Mouse (Mus musculus) heart, adult 8-10 months (tissue): ENCODE measurements around the gene Wdr34. TPM values are rescaled to one million over a fixed set of nuclear protein-coding genes. Genes with fewer than 3 reads are reported as not detected.
A peak's percentile ranks its signal among the peaks of the same experiment; 100 is the strongest.

Experiments used
- DNase-seq: peaks from one replicate; pipeline ENCODE4 v3.0.0; 2022; ENCODE audit warnings: low spot score
- total RNA-seq, 4 experiments: library from RNA; stranded (reverse); gene quantifications; 2 replicates each; pipeline ENCODE4 v1.2.4; 2022

Gene Wdr34
- 1 to 10 TPM; 6.5 to 9.2 (median 7.8) TPM for total RNA-seq

GRCm38 (mm10) chr2:30048699-30049388 lies at the start of gene Wdr34:
TSS of gene Wdr34 (minus strand) at chr2:30048881.
- peak; percentile 97 for DNase-seq

- peak; percentile 38 for DNase-seq
These were observed 47.3 kb upstream of the Wdr34 start for GRCm38 (mm10) chr2:30095882-30096527.

- DNase-seq: no peak
These were observed 45.5 kb upstream of the Wdr34 start for GRCm38 (mm10) chr2:30094208-30094588.

GRCm38 (mm10) chr2:30093471-30094207 lies 45.0 kb upstream of the Wdr34 start, which contains the start of gene Zdhhc12:
TSS of gene Zdhhc12 (minus strand) at chr2:30093648.
- DNase-seq: peak; percentile 89

GRCm38 (mm10) chr2:30092280-30092918 lies 43.7 kb upstream of the Wdr34 start:
- DNase-seq: no peak

GRCm38 (mm10) chr2:30091521-30091920 lies 42.8 kb upstream of the Wdr34 start:
- no peak for DNase-seq

- no peak for DNase-seq
These were observed 38.6 kb upstream of the Wdr34 start for GRCm38 (mm10) chr2:30087310-30087709.

- no peak for DNase-seq
These were observed 36.0 kb upstream of the Wdr34 start for GRCm38 (mm10) chr2:30084632-30085031.

- DNase-seq: no peak
These were observed 35.4 kb upstream of the Wdr34 start for GRCm38 (mm10) chr2:30084113-30084512.

- no peak for DNase-seq
These were observed 31.6 kb upstream of the Wdr34 start for GRCm38 (mm10) chr2:30080181-30080800.

- DNase-seq: no peak
These were observed 30.1 kb upstream of the Wdr34 start for GRCm38 (mm10) chr2:30078760-30079159.

- DNase-seq: peak; percentile 71
These were observed 29.6 kb upstream of the Wdr34 start for GRCm38 (mm10) chr2:30078349-30078712.

- DNase-seq: peak; percentile 82
These were observed 29.0 kb upstream of the Wdr34 start, which contains the start of gene Pkn3 for GRCm38 (mm10) chr2:30077502-30078348. TSS of gene Pkn3 (plus strand) at chr2:30077684.

GRCm38 (mm10) chr2:30076959-30077358 lies 28.3 kb upstream of the Wdr34 start:
- DNase-seq: no peak

GRCm38 (mm10) chr2:30076439-30076838 lies 27.8 kb upstream of the Wdr34 start:
- no peak for DNase-seq

- no peak for DNase-seq
These were observed 26.9 kb upstream of the Wdr34 start for GRCm38 (mm10) chr2:30075625-30076024.

GRCm38 (mm10) chr2:30073285-30073684 lies 24.6 kb upstream of the Wdr34 start:
- DNase-seq: no peak

GRCm38 (mm10) chr2:30072875-30073274 lies 24.2 kb upstream of the Wdr34 start:
- DNase-seq: no peak

- no peak for DNase-seq
These were observed 19.3 kb upstream of the Wdr34 start for GRCm38 (mm10) chr2:30067962-30068361.

- no peak for DNase-seq
These were observed 18.6 kb upstream of the Wdr34 start for GRCm38 (mm10) chr2:30067031-30067888.
